Mouse (Mus musculus) 416B (cell line): ENCODE results near the gene P3h2.

ENCODE experiments used
- DNase-seq: peaks from one replicate; pipeline ENCODE4 v3.0.0; 2011; ENCODE audit warnings: low read depth

P3h2 gene

DNA sequence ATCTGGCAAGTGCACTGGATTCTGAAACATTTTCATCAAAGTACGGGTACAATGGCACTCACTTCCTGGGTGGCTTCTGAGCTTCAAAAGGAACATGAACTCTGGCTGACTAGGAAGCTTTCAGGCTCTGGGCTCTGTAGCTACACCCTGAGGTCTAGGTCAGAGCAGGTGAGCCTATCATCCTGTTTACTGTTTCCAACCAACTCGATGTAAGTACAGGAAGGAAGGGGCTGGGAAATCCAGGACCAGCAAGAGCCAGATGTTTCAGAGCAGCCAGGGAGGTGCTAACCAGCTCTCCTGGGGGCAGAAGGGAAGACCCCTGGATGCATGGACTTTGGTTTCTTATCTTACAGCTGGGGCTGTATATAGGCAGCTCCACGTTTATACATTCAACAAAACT, 126.5 kb downstream of the P3h2 start:
- DNase-seq, result no peak

DNA sequence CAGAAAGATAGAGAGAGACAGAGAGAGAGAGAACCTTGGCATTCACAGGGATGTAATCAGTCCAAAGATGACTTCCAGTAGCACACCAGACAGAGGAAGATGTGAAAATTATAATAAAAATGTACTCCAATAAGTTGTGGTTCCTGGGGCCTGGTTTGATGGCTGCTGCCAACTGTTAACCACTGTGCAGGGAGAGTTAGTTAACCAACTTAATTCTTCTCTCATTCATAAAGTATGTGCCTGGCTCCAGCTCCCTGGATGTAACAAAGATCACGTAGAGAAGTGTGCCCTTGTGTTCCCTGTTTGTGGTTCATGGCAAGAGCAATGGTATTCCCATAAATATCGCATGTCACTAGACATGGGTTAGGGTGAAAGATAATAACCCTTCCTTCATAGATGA, 128.4 kb downstream of the P3h2 start:
- DNase-seq, result no peak

DNA sequence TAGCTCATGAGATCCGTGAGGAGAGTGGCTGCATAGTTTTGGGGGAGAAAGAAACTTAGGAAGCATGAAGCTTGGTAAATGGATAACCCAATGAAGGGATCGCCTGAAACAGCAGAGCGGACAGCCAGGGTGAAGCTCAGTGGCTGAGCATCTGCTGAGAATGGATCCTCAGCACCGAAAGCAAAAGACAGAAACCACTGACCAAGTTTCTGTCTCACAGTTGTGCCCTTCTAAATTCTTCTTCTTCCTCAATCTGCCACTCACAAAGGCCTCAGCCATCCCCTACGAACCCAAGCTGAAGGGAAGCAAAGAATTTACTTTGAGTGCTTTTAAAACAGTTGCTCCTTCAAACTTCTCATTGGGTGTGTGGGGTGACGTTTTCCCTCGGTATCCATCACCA, 134.3 kb downstream of the P3h2 start:
- DNase-seq, result no peak

DNA sequence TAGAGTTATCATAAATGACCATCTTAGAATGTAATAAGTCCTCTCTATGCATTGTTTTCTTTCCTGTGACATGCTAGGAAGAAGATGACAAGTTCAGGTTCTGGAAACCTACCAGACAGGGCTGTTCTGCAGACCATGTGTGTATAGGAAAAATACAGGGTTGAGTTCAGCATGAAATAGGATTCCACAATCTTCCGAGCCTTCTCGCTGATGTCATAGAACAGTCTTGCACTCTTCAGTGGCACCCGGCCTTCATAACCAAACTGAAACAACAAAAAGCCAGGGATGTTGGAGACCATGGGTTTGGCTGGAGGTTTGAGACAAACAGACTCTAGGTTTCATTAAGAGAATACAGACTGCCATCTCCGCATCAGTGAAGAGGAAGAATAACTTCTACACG, 134.9 kb downstream of the P3h2 start:
- DNase-seq, result no peak

DNA sequence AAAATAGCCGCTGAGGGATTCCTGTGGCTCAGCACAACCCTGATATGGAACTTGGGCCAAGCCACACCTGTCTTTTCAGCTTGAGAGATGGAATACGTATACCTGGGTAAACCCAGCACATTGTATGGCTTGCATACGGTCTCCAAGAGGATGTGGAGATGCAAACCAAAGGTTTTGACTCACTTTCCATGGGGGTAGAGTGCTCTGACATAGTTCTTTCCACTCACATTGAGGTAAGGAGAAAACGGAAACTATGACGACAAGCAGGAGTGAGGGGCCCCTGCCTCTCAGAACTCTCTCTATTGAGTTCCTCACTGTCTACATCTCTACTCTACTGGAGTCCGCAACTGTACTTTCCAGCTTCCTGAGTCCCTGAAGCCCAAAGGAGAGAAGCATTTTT, 135.4 kb downstream of the P3h2 start:
- no peak for DNase-seq

DNA sequence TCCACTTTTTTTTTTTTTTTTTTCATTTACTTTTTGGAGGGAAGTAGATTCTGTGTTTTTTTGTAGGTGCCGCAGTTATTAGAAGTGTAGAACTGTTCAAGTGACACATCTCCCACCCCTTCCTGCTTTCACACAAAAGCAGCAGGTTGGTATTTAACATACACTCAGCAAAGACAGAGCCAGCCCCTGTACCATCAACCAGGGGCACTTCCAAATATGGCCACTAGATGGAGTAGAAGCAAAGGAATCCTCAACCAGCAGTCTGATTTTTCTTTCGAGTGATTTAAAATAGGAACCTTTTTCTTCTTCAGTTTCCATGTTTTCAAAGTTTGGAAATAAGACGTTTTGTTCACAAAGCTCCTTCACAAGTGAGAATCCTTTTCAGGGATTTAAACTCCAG, 138.3 kb downstream of the P3h2 start:
- DNase-seq, result peak; percentile 52

DNA sequence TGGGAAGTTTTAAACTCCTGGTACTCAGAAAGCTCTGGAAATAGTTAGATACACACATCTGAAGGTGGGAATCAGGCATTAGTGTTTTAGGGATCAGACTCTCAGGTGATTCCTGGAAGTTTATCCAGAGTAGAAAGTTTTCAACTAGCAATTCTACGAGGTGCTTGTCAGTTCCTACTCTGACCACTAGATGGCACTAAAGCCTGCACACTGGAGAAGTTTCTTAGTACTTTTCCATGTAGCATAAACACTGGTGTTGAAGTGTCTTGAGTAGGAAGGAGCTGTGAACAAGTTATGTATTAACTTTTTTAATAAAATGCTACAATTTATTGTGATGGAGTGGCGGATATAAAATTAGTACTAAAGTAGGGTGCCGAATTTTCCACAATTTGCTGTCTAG, 141.7 kb downstream of the P3h2 start:
- DNase-seq, result peak; percentile 51

DNA sequence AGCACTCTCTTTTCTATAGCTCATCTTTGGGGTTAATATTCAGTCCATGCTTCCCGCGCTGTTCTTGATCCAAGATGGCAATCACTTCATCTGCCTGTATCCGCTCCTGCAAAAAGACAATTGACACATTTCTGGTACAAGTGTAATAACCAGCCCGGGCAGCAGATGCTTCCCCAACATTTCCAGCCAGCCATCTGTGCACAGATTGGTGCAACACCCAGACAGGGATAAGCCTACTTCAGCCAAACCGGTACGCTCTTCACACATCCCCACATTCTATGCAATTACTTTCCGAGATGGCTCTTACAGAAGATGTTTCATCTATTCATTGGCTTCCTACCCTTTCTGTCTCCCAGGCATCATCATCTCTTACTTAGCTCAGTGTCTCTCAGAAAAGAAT, 145.2 kb downstream of the P3h2 start:
- DNase-seq, result no peak

DNA sequence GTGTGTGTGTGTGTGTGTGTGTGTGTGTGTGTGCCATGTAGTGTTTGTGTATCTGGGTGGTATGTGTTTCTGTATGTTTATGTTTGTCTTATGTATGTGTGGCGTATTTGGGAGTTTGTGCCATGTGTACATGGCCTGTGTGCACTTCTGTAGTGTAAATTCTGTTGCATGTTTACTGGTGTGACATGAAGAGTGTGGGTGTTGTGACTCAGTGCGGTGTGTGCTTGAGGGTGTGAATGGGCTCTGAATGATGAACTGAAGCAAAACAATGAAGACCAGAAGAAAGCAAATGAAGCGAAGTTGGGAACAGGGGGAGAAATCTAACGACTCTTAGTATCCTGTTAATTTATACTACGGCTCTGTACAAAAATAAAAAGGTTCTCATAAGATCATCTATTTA, 145.7 kb downstream of the P3h2 start:
- no peak for DNase-seq

DNA sequence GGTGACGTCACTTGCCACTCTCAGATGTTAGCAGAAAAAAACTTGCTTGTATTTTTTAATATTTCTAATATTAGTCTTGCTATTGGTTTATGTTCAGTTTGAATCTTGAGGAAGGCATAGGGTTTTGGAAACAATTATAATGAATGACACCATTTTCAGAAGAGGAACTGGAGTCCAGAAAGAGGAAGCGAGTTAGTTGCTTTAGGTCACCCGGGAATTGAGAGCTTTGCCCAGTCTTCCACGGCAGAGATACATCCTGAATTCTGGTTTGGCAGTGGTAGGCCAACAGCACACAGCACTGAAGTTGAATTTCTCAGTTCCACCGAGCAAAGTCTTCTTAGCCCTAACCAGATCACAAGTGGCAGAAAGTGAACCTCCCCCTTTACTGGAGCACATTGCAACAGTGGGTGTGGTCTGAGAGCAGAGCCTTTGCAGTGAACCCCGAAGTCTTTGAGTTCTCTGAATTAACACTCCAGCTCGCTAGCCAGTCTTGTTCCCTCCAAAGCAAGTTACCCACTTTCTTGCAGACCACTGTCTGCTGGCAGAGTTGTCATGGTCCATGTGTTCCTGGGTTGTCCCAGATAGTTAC, 146.8 kb downstream of the P3h2 start:
- peak; percentile 10 for DNase-seq

DNA sequence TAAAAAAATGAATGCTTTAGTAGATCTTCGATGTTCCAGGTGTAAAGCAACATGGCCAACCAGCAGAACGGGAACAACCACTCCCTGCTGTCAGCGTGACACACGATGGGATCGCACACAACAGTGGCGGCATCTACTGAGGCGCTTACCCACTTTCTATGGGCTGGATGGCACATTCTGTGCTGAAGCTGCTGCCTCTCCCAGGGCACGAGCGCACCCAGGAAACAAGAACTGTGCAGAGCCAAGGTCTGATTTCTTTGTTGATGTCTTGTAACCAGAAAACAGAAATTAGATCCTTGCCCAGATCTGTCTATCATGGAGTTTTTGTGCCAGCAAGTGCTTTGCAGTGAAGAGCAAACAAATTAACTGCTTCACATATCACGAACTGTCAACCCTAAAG, 147.4 kb downstream of the P3h2 start:
- DNase-seq, result no peak

DNA sequence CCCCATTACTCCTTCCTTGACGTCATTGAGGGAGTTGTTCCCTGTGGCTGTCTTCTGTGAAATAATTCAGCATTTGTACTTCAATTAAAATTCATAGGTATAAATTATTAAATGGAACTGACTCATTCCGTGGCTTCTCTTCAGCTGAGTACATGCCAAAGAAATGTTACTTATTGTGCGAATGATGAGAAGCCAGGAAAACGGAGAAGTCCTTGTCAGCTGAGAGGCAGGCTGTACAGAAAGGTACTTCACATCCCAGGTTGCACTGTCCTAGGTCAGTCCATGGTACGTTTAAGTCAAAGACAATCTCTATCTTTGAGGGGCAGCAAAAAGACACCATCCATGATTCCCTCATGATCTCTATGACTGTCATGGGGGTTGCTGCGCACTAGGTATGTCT, 148.8 kb downstream of the P3h2 start:
- DNase-seq, result no peak

DNA sequence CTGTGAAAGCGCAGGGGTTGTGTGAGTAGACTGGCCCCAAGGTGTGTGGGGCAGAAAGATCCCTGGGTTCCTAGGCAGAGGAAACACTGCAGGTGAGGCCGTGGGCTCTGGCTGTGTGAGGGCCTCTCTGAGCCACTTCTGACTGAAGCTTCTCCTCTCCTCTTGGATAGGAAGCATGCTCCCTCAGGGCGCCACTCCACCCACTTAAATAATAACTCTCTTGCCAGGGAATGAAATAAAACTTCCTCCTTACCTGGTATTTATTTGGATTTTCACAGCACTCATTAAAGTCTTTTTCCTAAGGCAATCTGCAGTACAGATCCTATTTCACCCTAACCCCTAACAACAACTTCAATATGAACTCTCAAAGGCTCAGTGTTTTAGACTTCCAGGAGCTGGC, 151.0 kb downstream of the P3h2 start:
- no peak for DNase-seq

DNA sequence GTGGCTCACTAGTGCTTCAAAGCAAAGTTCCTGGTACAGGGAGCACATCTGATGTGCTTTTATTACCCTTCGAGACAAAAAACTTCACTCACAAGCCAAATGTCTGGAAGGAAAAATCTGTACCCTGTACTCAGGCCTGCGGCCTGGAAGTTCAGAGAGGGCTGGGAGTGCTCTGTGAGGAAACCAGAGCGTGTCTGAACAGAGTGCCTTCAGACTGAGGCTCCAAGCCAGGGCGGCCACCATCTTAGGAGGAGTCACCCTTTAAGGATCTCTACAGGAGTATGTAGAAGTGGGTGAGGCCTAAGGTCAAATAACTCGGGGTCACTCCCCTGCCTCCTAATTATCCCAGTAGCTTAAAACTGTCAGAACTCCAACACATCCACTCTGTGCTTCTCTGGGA, 152.2 kb downstream of the P3h2 start:
- no peak for DNase-seq

DNA sequence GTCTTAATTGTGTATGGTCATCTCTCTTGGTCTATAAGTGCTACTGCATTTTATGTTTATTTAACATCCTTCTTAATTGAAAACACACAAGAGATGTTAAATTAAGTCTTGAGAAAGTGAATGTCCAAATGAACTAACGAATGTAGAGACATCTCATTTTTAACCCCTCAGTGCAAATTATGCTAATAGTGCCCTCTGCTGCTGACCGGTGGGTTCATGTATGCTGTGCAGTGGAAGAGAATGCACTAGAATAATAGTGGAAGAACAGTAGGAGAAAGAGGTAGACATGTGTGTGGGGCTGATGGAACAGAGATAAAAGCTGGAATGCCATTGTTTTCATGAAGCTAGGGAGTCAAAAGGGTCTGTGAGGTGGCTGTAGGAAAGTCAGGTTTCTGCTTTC, 153.6 kb downstream of the P3h2 start:
- no peak for DNase-seq

DNA sequence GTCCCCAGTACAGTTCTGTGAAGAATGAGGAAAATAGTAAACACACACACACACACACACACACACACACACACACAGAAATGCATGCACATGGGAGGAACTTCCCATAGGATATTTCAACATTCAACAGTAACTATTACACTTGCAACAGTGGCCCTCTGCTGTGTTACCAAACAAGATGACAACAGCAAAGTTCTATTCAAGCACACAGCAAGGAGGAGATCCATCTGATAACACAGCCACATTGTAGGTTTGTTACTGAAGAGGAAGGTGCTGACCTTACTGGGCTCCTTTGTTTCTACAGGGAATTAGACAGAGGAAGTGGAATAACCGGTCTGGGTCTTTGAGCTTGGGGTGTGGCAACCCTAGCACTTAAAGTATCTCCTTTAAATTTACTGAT, 157.5 kb downstream of the P3h2 start:
- peak; percentile 59 for DNase-seq

DNA sequence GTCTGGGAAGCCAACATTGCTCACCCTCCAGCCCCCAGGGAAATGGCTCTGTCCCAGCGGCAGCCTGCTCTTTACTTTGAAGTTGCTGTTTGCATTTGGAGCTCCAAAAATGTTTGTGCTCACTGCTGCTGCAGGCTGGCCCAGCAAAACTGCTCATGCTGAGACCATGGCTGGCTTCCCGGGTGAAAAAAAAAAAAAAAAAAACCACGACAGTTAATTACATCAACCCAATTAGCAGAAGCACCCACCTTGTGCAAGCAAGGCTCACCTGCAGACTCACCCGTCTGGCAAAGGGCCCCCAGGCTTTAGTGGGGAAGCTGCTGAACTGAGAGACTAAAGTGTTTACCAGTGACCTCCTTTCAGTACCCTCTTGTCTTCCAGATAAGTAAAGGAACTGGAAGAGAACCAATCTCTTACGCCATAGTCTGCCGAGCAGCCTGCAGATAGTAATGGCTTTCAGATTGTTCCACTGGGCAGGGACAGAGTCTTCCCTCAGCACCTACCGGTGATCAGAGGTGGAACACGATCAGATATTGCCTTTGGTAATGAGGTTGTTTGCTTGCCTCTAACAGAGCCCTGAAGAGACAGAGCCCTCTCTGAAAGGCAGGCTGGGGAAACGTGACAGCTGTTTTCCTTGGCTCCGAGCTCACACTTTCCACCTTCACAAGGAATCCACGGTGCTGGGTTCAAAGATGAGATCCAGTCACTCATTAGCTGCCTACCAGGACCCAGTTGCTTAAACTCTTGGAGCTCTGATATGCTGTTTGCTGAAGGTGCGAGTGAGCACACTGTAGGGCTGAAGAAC, 160.2 kb downstream of the P3h2 start:
- no peak for DNase-seq

DNA sequence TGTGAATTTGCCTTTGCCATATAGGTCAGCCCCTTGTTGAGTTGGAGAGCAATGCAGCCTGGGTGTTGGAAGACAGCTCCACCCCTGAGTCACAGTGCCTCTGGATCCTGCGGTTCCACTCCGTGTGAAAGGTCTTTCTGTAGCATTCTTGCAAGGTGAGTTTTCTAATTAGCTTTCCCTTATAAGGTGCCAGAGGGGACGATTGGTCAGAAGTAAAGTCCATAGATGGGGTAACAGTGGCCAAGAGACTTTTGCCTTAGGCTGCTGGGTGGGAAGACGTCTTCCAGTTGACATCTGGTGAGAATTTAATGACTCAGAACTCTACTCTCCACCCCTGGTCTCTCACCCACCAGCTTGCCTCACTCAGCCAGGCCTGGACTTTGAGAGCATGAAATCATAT, 163.3 kb downstream of the P3h2 start:
- no peak for DNase-seq

DNA sequence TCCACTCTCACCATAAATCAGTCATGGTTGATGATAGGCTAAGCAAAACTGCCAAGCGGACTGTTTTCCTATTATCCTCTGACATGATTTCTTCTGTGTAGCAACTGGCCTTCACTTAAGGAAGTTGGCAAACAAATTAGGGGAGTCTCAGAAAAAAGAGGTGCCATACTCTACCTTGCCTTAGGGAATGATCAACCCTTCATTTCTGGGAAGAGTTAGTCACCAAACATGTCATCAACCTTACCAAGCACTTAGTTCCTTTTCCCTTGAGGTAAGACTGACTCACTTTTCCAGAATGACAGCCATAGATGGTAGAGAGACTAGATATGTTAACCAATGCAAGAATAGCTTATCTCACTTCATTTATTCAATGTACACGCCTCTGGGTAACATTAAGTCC, 171.4 kb downstream of the P3h2 start:
- no peak for DNase-seq

DNA sequence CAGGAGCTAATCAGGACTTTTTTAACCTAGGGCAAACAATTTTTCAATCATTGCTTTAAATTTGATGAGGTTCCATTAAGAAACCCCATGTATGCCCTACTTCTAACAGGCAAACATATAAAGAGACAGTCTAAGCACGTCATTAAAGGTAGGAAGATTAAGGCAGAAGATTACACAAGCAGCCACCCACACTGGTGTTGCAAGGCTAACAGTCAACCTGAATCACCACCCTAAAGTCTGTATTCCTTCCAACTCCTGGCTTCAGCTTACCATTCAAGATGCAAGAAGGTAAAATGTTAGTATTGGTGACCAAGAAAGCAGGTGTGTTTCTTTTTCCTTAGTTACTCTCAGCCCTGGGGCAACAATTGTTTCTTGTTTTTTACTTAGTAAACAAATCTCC, 193.4 kb downstream of the P3h2 start:
- no peak for DNase-seq
